Mouse (Mus musculus) heart, adult 2 months (tissue): ENCODE results near the gene 1700061G19Rik.

ENCODE experiments used
- CTCF ChIP-seq: fragments of 200-600 bp; IDR thresholded peaks from 2 replicates; pipeline ENCODE4 v1.8.1; 2022; ENCODE audit warnings: antibody characterized with exemption, mild to moderate bottlenecking, moderate library complexity
- EP300 ChIP-seq: fragments of 200-500 bp; IDR thresholded peaks from 2 replicates; pipeline ENCODE4 v1.6.1; 2011; ENCODE audit warnings: low read depth, low read length, control low read depth; ENCODE audit not compliant: insufficient read depth
- POLR2A ChIP-seq: fragments of 200-500 bp; IDR thresholded peaks from 2 replicates; pipeline ENCODE4 v1.6.1; 2011; ENCODE audit warnings: mild to moderate bottlenecking, low read depth, low read length, control low read depth; ENCODE audit not compliant: insufficient read depth

GRCm38 (mm10) chr17:56876981-56877380, 1.7 kb downstream of the 1700061G19Rik start:
- no peak for TF ChIP-seq CTCF
- TF ChIP-seq POLR2A = no peak
- no peak for TF ChIP-seq EP300
